Mouse (Mus musculus): Measurements from ENCODE around the gene Helz2. TPM values are rescaled to one million over a fixed set of nuclear protein-coding genes. Genes with fewer than 3 reads are reported as not detected.

Gene Helz2
- polyA plus RNA-seq, 1 experiment = 67.3 TPM

GRCm38 (mm10) chr2:181279968-181280367 lies 38.1 kb upstream of the Helz2 start:
- Histone ChIP-seq H3K27me3 (ENCODE audit: control insufficient read depth, insufficient read depth, low read length) (no peaks in the 10 kb centered on the region), H3K27ac (ENCODE audit: insufficient read depth, low read depth, low read length) (no peak overlapping the region), H3K4me3 (ENCODE audit: low read depth, low read length) (no peak overlapping the region), H3K4me1 (ENCODE audit: control insufficient read depth, insufficient read depth, insufficient read length, low read length) (no peaks in the 10 kb centered on the region; the same call in 1 of the 2 replicates), H3K36me3 (ENCODE audit: control insufficient read depth, insufficient read depth, low read length) (peaks cover 19% of the 10 kb centered on the region)
- no peak for TF ChIP-seq CTCF (IDR thresholded peaks at IDR 0.05; ENCODE audit: extremely low read depth, insufficient read length, insufficient replicate concordance, low read depth, low read length)
- TF ChIP-seq POLR2A (IDR thresholded peaks at IDR 0.05; ENCODE audit: low read depth, low read length) = no peak
- 72% methylated on average over 1 of the region's 1 CpGs for WGBS

- Histone ChIP-seq H3K36me3 (ENCODE audit: control insufficient read depth, insufficient read depth, low read length) (peaks cover 24% of the 10 kb centered on the region), H3K4me1 (ENCODE audit: control insufficient read depth, insufficient read depth, insufficient read length, low read length) (no peaks in the 10 kb centered on the region; the same call in 1 of the 2 replicates), H3K27me3 (ENCODE audit: control insufficient read depth, insufficient read depth, low read length) (no peaks in the 10 kb centered on the region), H3K27ac (ENCODE audit: insufficient read depth, low read depth, low read length) (no peak overlapping the region), H3K4me3 (ENCODE audit: low read depth, low read length) (no peak overlapping the region)
- TF ChIP-seq CTCF (IDR thresholded peaks at IDR 0.05; ENCODE audit: extremely low read depth, insufficient read length, insufficient replicate concordance, low read depth, low read length) (no peak), POLR2A (IDR thresholded peaks at IDR 0.05; ENCODE audit: low read depth, low read length) (no peak)
- WGBS = 70% methylated on average over 3 of the region's 3 CpGs
Measured at GRCm38 (mm10) chr2:181277866-181278265, 36.0 kb upstream of the Helz2 start.

- no peaks in the 10 kb centered on the region for H3K27me3 ChIP-seq (ENCODE audit: control insufficient read depth, insufficient read depth, low read length)
- 73% methylated on average over 1 of the region's 1 CpGs for WGBS
- TF ChIP-seq POLR2A (IDR thresholded peaks at IDR 0.05; ENCODE audit: low read depth, low read length) = no peak
- H3K4me1 ChIP-seq (ENCODE audit: control insufficient read depth, insufficient read depth, insufficient read length, low read length) = no peaks in the 10 kb centered on the region; the same call in 1 of the 2 replicates
- H3K4me3 ChIP-seq (ENCODE audit: low read depth, low read length) = no peak overlapping the region
- H3K36me3 ChIP-seq (ENCODE audit: control insufficient read depth, insufficient read depth, low read length) = peaks cover 27% of the 10 kb centered on the region
- H3K27ac ChIP-seq (ENCODE audit: insufficient read depth, low read depth, low read length) = no peak overlapping the region
Measured at GRCm38 (mm10) chr2:181276766-181277165, 34.9 kb upstream of the Helz2 start.

GRCm38 (mm10) chr2:181274639-181275038 lies 32.8 kb upstream of the Helz2 start:
- H3K36me3 ChIP-seq (ENCODE audit: control insufficient read depth, insufficient read depth, low read length) = peaks cover 33% of the 10 kb centered on the region
- no peak overlapping the region for H3K27ac ChIP-seq (ENCODE audit: insufficient read depth, low read depth, low read length)
- H3K4me3 ChIP-seq (ENCODE audit: low read depth, low read length) = no peak overlapping the region
- 79% methylated on average over 4 of the region's 4 CpGs for WGBS
- no peaks in the 10 kb centered on the region; the same call in 1 of the 2 replicates for H3K4me1 ChIP-seq (ENCODE audit: control insufficient read depth, insufficient read depth, insufficient read length, low read length)
- no peaks in the 10 kb centered on the region for H3K27me3 ChIP-seq (ENCODE audit: control insufficient read depth, insufficient read depth, low read length)
- TF ChIP-seq CTCF (IDR thresholded peaks at IDR 0.05; ENCODE audit: extremely low read depth, insufficient read length, insufficient replicate concordance, low read depth, low read length) = no peak
- no peak for TF ChIP-seq POLR2A (IDR thresholded peaks at IDR 0.05; ENCODE audit: low read depth, low read length)

- H3K4me1 ChIP-seq (ENCODE audit: control insufficient read depth, insufficient read depth, insufficient read length, low read length) = no peaks in the 10 kb centered on the region; the same call in 1 of the 2 replicates
- H3K27me3 ChIP-seq (ENCODE audit: control insufficient read depth, insufficient read depth, low read length) = no peaks in the 10 kb centered on the region
- WGBS = 82% methylated on average over 2 of the region's 2 CpGs
- no peak overlapping the region for H3K27ac ChIP-seq (ENCODE audit: insufficient read depth, low read depth, low read length)
- no peak overlapping the region for H3K4me3 ChIP-seq (ENCODE audit: low read depth, low read length)
- peaks cover 38% of the 10 kb centered on the region for H3K36me3 ChIP-seq (ENCODE audit: control insufficient read depth, insufficient read depth, low read length)
- TF ChIP-seq POLR2A (IDR thresholded peaks at IDR 0.05; ENCODE audit: low read depth, low read length) (no peak), CTCF (IDR thresholded peaks at IDR 0.05; ENCODE audit: extremely low read depth, insufficient read length, insufficient replicate concordance, low read depth, low read length) (no peak)
Measured at GRCm38 (mm10) chr2:181273829-181274228, 32.0 kb upstream of the Helz2 start.

- Histone ChIP-seq H3K27me3 (ENCODE audit: control insufficient read depth, insufficient read depth, low read length) (no peaks in the 10 kb centered on the region), H3K27ac (ENCODE audit: insufficient read depth, low read depth, low read length) (no peak overlapping the region), H3K36me3 (ENCODE audit: control insufficient read depth, insufficient read depth, low read length) (peaks cover 41% of the 10 kb centered on the region), H3K4me3 (ENCODE audit: low read depth, low read length) (no peak overlapping the region), H3K4me1 (ENCODE audit: control insufficient read depth, insufficient read depth, insufficient read length, low read length) (no peaks in the 10 kb centered on the region)
- WGBS = 91% methylated on average over 2 of the region's 2 CpGs
- TF ChIP-seq POLR2A (IDR thresholded peaks at IDR 0.05; ENCODE audit: low read depth, low read length) (no peak), CTCF (IDR thresholded peaks at IDR 0.05; ENCODE audit: extremely low read depth, insufficient read length, insufficient replicate concordance, low read depth, low read length) (no peak)
Measured at GRCm38 (mm10) chr2:181272092-181272491, 30.3 kb upstream of the Helz2 start.

- TF ChIP-seq CTCF (IDR thresholded peaks at IDR 0.05; ENCODE audit: extremely low read depth, insufficient read length, insufficient replicate concordance, low read depth, low read length) = no peak
- no peak for TF ChIP-seq POLR2A (IDR thresholded peaks at IDR 0.05; ENCODE audit: low read depth, low read length)
- H3K36me3 ChIP-seq (ENCODE audit: control insufficient read depth, insufficient read depth, low read length) = peaks cover 55% of the 10 kb centered on the region
- 93% methylated on average over 2 of the region's 2 CpGs for WGBS
- H3K27ac ChIP-seq (ENCODE audit: insufficient read depth, low read depth, low read length) = no peak overlapping the region
- no peaks in the 10 kb centered on the region for H3K27me3 ChIP-seq (ENCODE audit: control insufficient read depth, insufficient read depth, low read length)
- no peaks in the 10 kb centered on the region for H3K4me1 ChIP-seq (ENCODE audit: control insufficient read depth, insufficient read depth, insufficient read length, low read length)
- H3K4me3 ChIP-seq (ENCODE audit: low read depth, low read length) = no peak overlapping the region
Measured at GRCm38 (mm10) chr2:181266839-181267238, 25.0 kb upstream of the Helz2 start.
